Mouse (Mus musculus) myocyte (in vitro differentiated cells): ENCODE measurements around the gene Rtl5.

Experiments used
- CEBPB ChIP-seq: IDR thresholded peaks from 2 replicates; pipeline ENCODE4 v1.6.1; 2011; ENCODE audit warnings: mild to moderate bottlenecking, moderate library complexity; ENCODE audit not compliant: poor library complexity, insufficient read depth, severe bottlenecking
- E2F4 ChIP-seq: IDR thresholded peaks from one replicate; pipeline ENCODE4 v1.6.1; 2011; ENCODE audit warnings: mild to moderate bottlenecking, control low read depth, moderate library complexity; ENCODE audit not compliant: insufficient read depth
- MAX ChIP-seq: IDR thresholded peaks from one replicate; pipeline ENCODE4 v1.6.1; 2011; ENCODE audit warnings: low read depth, mild to moderate bottlenecking, control low read depth
- POLR2A ChIP-seq: IDR thresholded peaks from one replicate; pipeline ENCODE4 v1.6.1; 2011; ENCODE audit warnings: low read depth, mild to moderate bottlenecking, control low read depth, moderate library complexity; ENCODE audit not compliant: insufficient read length

- no peak for TF ChIP-seq MAX
- TF ChIP-seq E2F4, result no peak
- no peak for TF ChIP-seq POLR2A
- TF ChIP-seq CEBPB, result no peak
Measured at GRCm38 (mm10) chrX:102094381-102094904, 23.3 kb upstream of the Rtl5 start.
